23 mouse cellular contexts compared by ENCODE assay signal in genomic region chr1:69001371-69001770, GRCm38 (mm10).
DNase-seq lines count a peak whose midpoint lies in the region; ATAC-seq and TF ChIP-seq lines count a peak whose summit lies in the region.
"Had no signal": no experiment of that assay in that cellular context is flagged by ENCODE, and none has a peak within 500 bp of the region (broad histone marks: within the 10 kb centered on the region; RNA-seq: fewer than 3 reads in every experiment).

No protein-coding gene starts in this region.

- ATAC-seq in liver, embryonic 12.5 days = no peak
- ATAC-seq: activated CD4-positive, CD25-positive, alpha-beta regulatory T cell, adult 4 months; CD4-positive, CD25-positive, alpha-beta regulatory T cell, adult 4 months; Patski had no signal

- H3K36me3 ChIP-seq in liver, adult 2 months (ENCODE audit: control insufficient read depth, insufficient read depth, low read length) = no peaks in the 10 kb centered on the region
- no peaks in the 10 kb centered on the region for H3K36me3 ChIP-seq in liver, embryonic 12.5 days
- H3K36me3 ChIP-seq: G1E had no signal

- H3K4me1 ChIP-seq in liver, adult 2 months (ENCODE audit: control insufficient read depth, insufficient read depth, low read length) = no peaks in the 10 kb centered on the region
- H3K4me1 ChIP-seq in liver, embryonic 12.5 days = no peaks in the 10 kb centered on the region

- no peaks in the 10 kb centered on the region for H3K27me3 ChIP-seq in liver, adult 2 months (ENCODE audit: control insufficient read depth, insufficient read depth, low read length)
- H3K27me3 ChIP-seq in liver, embryonic 12.5 days (replicated peaks) = no peaks in the 10 kb centered on the region
- H3K27me3 ChIP-seq: CH12.LX, Patski had no signal

- 39% methylated on average over 3 of the region's 3 CpGs for WGBS in liver, adult 2 months
- 45% methylated on average over 3 of the region's 3 CpGs for WGBS in liver, embryonic 12.5 days (ENCODE audit: insufficient replicate concordance)

- no peak overlapping the region for H3K9ac ChIP-seq in liver, adult 2 months (ENCODE audit: low read depth, low read length)
- no peak overlapping the region for H3K9ac ChIP-seq in liver, embryonic 12.5 days

- no peak overlapping the region for H3K4me2 ChIP-seq in liver, embryonic 12.5 days

- TF ChIP-seq POLR2A in liver, adult 2 months (IDR thresholded peaks at IDR 0.05; ENCODE audit: extremely low read depth, insufficient read depth, low read length) = no peak
- no peak for TF ChIP-seq POLR2A in brain, embryonic 14.5 days (IDR thresholded peaks at IDR 0.05; ENCODE audit: borderline replicate concordance, extremely low read depth, insufficient read depth, insufficient read length, poor library complexity, severe bottlenecking)

- H3K27ac ChIP-seq in liver, adult 2 months (replicated peaks; ENCODE audit: insufficient read depth, low read depth, low read length) = no peak overlapping the region
- H3K27ac ChIP-seq in liver, embryonic 12.5 days = no peak overlapping the region

- no peak overlapping the region for H3K4me3 ChIP-seq in liver, adult 2 months (ENCODE audit: insufficient read depth, low read depth, low read length)
- no peak overlapping the region for H3K4me3 ChIP-seq in liver, embryonic 12.5 days

- H3K9me3 ChIP-seq in liver, embryonic 12.5 days (replicated peaks) = no peaks in the 10 kb centered on the region
- H3K9me3 ChIP-seq: G1E had no signal

- no peaks in the 10 kb centered on the region for H3K79me2 ChIP-seq in liver, adult 2 months (ENCODE audit: control insufficient read depth, insufficient read depth, low read length)

- peak; percentile 12 for DNase-seq in liver, adult 2 months (ENCODE audit: extremely low read depth, low read depth, low spot score)
- DNase-seq in Muller cell, postnatal 12 days (ENCODE audit: inconsistent ontology term) = peak; percentile 95
- peak; percentile 23 for DNase-seq in brain, embryonic 14.5 days (ENCODE audit: low read depth)
- DNase-seq in right cerebral cortex, postnatal 25 days = no peak
- DNase-seq in gastrocnemius, postnatal 14 days = no peak
- DNase-seq: adrenal gland, adult 2 months; adrenal gland, adult 8-10 months; adrenal gland, postnatal 10 days; adrenal gland, postnatal 14 days; adrenal gland, postnatal 25 days; adrenal gland, postnatal 36 days; B cell, adult 2 months; cerebellum, adult 11 months; cerebellum, adult 11-12 months; cerebellum, adult 18-20 months; cerebellum, adult 2 months; cerebellum, adult 8-10 months had no signal

- intact Hi-C loops in gastrocnemius, postnatal 14 days (cut with DNase I; ENCODE audit: low total_unique reads) = no loop called here

- TF ChIP-seq CTCF in liver, adult 2 months (IDR thresholded peaks at IDR 0.05; ENCODE audit: low read depth, low read length) = no peak
- TF ChIP-seq CTCF in brain, embryonic 14.5 days (IDR thresholded peaks at IDR 0.05; ENCODE audit: borderline replicate concordance, extremely low read depth, insufficient read depth, insufficient read length) = no peak

Comparison
In these comparisons a context has a peak if more than half of its experiments do, and no peak if none do; other contexts are left out.
1. DNase-seq: peak in liver, adult 2 months (single experiment), Muller cell, postnatal 12 days (single experiment) and brain, embryonic 14.5 days (single experiment); none in right cerebral cortex, postnatal 25 days (single experiment) and gastrocnemius, postnatal 14 days (single experiment).